Mouse (Mus musculus) adrenal gland, postnatal 4 days (tissue): Measurements from ENCODE around the gene Gpr135. TPM values are rescaled to one million over a fixed set of nuclear protein-coding genes. Genes with fewer than 3 reads are reported as not detected.
"Not testable (repeated sequence)": the region's sequence is repeated elsewhere in the genome, so short reads cannot be mapped to it uniquely, and the experiment has no call there.

Experiments
- DNase-seq, 2 experiments: peaks; one replicate each; pipeline ENCODE4 v3.0.0; 2021 to 2022; ENCODE audit warnings: low spot score in 2 of 2, mixed read lengths in 2 of 2
- total RNA-seq, 2 experiments: library from RNA; stranded (reverse); gene quantifications; 2 replicates each; pipeline ENCODE4 v1.2.3; 2021

The Gpr135 gene
- total RNA-seq, 2 experiments from 2014 or later: 3.2 to 3.3 TPM

DNA sequence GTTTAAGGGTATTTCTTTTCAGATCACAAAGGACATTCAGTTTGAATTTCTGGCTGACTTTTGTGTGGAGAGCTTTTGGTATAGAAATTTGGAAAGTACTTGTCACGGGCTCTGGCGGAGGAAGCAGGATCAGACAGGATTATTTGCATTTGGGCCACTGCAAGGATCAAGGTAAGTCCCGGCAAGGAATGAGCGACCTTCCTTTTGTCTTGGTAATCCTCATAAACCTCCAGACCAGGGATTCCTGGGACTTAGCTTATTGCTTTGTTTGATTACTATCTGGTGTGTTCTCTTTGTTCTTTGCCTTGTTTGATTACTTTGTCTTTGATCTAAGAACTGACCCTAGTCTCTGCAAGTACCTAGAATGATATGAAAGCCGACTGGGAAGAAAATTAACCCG is 17.1 kb downstream of the Gpr135 start:
- no peak for DNase-seq

DNA sequence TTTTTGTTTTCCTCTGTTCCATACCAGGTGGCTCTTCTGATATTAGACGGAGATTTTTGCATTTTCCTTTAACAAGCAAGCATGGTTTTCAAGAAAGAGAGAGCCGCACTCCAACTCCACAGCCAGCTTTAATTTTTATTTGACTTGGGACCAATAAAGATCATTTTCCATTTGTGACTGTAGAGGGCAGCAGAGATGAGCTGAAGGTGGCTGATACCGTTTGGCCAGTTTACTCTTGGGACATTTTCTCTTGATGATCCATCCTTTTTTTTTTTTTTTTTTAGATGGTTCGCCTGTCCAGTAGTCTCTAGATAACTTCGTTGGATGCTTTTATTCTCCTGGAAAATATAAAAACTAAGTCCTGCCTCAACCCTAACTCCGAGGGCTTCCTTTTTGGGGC is 17.6 kb downstream of the Gpr135 start:
- no peak for DNase-seq

DNA sequence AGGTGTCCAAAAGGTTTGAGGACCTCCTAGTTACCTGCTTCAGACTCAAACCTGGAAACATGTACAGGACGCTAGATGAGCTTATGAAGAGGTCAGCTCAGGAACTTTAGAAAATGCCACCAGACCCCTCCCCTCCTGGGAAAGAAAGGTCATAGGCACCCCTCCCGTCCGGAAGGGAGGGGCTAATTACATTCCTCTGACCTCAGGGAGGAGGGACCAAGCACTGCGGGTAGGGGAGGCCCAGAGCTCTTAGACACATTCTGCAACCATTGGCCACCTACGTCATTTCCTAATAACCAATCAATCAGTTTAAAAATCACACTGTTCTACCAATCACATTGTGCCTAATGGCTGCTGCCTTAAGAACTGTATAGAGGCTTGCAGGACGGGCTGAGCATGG is 18.4 kb downstream of the Gpr135 start:
- no peak for DNase-seq

DNA sequence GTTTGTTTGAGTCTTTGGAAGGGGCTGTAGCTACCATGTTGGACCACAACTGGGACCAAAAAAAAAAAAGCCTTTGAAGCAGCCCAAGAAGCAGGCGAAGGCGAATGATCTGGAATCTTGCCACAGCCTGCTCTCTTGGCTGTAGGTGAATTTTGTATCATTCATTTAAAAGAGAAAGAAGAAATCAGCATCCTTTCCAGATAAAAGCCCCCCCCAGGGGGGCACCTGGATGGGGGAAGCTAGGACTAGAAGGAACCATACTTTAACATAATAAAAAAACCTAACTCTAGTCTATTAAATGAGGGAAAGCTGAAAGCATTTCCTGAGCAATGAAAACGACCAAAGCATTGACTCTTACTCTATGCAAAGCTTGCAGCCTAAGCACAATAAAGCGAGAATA is 20.1 kb downstream of the Gpr135 start:
- no peak for DNase-seq

DNA sequence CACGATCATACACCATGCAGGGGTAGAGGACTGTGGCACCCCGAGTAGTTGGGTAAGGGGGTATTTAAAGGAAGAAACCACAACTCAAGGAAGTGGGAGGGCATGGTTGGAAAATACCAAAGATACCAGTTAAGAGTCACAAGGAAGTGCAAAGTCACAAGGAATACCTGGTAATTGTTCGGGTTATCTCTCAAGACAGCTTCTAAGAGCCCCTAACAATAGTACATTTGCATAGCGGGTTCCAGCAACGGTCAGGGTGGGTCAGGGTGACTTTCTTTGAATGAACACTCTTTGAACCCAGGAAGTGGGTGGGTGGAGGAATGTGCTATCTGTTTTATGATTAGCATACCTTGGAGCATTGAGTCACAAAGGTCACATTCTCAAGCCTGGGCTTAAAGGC is 20.8 kb downstream of the Gpr135 start:
- not testable (repeated sequence) for DNase-seq

DNA sequence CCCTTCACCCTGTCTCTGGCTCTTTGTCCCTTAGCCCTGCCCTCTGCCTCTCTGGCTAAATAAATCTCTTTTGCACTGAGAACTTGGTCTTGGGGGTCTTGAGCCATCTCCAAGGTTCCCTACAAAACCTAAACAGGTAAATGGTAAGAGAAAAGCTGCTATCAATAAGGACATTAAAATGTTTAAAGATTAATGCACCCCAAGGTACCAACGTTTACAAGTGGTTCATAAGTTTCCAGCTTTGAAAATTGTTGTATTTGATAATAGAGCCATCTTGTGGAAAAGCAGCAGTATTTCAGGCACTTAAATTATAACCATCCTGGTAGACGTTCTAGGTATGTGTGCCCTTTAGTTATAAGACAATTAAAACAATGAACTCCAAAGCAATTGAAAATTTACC is 23.4 kb downstream of the Gpr135 start:
- no peak for DNase-seq

DNA sequence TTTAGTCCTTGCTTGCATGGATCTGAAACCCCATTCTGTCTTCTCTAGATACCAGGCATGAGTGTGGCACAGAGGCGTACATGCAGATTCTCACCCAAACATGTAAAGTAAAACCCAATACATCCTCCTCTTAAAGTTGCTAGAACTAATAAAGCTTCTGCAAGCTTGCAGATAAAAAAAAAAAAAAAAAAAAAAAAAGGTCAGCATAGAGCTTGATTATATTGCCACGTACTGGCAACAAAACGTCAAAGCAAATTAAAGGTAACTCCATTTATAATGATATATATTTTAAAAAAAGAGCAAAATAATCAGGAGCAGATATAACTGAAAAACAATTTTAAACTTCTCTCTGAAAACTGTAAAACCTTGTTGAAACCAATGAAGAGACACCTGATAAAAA is 29.7 kb downstream of the Gpr135 start:
- DNase-seq: no peak

DNA sequence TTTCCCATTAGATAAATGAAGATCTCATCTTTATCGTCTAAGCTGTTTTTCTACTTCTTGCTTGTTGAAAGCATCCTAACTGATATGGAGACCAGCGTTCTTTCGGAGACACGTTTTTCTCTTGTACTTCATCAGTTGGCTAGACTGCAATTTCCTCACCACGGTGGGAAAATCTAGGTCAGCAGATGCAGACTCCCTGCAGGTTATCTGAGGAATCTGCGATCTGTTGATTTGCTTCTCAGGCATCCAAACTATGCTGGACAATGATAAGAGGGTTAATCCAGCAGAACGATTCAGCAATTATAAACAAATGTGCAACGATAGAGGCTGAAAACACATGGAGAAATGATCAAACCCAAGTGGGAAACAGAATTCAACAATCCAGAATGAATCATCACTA is 31.4 kb downstream of the Gpr135 start:
- DNase-seq: no peak

DNA sequence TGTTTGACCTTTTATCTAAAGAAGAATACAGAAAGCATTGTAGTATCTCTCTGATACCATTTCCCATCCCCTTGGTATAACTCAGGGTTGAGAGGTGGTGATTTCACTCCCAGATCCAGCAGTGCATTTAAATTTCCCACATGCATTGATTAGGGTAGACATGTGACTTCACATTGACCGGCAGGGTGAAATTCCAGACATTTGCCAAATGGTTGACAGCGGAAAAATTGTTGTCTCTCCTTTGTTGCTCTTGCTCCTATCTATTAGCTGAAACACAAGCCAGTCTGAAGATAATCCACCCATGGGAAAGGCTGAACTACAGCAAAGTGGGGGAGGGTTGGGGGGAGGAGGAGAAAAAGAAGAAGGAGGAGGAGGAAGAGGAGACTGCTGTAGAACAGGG is 32.1 kb downstream of the Gpr135 start:
- DNase-seq: no peak

DNA sequence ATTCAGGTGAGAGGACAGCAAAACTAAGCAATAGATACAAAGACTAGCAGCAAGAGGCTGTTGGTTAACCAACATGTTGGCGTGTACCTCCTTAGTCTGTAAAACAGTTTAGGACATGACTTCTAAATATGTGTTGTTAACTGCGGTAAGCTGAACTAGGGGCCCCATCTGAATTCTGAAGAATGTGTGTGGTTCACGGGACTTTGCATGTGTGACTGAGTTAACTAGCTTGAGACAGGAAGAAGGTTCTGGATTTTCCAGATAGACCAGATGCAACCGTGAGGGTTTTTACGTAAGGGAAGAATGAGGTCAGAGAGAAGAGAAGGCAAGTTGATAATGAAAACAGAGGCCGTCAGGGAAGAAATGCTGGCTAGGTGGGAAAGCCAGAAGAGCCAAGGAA is 33.9 kb downstream of the Gpr135 start:
- no peak for DNase-seq

DNA sequence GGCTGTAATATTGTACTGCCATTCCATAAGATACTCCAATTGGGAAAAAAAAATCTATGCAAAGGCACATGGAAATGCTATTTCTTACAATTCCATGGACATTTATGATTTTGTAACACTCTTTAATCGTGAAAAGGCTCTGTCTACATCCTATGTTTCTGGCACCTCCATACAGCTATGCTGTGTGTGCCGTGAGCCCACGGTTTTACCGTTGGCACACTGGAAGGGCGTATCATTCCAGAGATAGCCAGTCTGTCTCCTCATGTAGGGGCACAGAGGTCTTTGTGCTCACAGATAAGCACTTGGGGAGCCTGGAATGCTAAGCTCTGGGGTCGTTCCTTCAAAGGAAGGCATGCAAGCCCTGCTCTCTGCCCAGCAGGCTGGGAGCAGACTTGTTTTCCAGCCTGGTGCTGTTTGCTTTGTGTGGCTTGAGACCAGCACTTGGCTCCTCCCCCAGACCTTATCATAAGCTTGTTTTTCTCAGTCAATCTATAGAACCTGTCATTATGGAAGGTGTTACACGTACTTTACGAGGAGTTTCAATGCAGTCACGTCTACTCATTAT is 34.7 kb downstream of the Gpr135 start:
- no peak for DNase-seq

DNA sequence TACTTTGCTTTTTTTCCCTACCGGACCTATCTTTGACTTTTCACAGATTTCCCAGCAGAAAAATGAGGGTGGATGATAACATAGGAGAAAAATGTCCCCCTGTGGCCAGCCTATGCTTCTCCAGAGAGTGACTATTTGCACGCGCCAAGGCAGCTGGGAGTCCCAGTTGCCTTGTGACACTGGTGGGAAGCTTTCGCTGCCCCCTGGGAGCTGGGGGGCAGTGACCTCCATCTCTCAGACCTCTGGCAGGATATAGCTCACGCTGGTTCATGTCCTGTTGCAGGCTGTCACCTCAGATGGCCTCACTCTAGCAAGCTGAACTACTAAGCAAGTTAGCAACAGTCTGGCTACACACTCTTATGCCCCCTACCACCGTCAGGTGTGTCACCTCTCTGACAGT is 39.1 kb downstream of the Gpr135 start:
- no peak for DNase-seq

DNA sequence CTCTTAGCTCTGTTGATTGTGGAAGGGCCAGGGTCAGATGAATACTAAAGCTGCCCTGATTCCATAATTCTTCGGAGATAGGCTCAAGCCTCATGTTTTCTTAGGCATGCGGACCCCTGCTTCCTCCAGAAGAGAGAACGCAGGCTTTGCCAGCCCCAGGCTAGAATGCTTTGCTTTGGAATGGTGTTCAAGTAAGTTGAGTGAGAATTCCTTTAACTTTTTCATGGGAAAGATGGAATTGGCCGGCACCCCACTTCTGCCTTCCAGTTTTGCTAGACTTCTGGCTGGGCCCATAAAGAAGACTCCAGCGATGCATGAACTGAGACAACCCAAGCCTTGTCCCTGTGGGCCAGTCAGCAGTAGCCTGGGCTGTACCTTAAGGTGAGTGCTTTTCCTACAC is 39.8 kb downstream of the Gpr135 start:
- DNase-seq: no peak

DNA sequence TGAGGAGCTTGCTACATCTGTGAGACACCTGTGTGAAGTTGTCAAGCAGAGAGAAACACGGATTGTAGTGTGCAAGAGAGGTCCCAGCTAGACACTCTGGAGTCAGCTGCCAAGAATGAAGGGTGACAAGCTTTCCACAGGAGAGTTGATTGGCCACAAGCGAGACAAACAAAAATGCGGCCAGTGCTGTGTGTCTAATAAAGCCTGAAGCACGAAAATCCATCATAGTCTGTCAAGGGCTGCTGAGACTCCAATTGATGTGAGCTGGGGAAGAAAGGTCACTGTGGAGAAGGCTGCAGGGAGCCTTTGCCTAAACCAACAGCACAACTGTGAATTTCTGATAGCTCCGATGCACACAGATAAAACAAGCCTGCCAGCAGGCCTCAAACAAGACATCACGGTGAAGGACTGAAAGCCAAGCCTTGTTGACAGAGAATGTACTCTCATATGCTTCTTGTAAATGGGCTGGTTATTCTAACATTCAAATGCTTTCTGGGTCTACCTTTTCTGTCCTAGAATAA is 45.6 kb downstream of the Gpr135 start:
- no peak for DNase-seq

DNA sequence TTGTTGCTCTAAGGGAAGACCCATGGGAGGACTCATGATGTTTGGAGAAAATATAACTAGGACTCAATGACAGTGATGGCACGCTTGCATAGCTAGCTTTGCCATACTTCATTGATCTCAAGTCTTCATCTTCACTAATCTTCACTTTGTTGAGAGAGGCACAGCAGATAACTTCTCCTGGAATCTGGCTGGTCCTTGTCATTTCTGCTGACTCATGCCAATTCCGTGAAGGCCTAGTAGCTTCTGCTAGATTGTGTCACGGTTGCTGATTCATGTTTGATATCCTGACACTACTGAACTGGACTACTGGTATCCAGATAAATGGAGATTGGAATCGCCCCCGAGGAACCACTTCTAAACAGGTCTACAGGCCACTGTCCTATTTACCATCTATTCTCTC is 47.4 kb downstream of the Gpr135 start:
- DNase-seq: no peak

DNA sequence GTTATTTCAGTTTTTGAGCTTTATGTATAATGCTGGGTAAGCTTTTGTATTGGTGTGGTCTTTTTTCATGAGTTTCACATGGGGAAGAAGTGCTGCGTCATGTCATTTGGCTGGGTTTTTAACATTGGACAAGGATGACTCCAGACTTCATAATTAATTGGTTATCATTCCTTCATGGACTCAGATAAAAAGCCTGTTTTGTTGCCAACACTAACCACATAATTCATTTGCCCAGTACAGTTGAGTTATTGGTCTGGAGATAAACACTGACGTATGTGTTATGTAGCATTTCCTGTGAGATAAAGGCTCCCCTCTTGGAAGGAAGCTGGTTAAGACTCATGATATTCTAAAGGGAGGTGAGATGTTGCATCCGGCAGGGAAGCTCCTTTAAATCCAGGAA is 48.1 kb downstream of the Gpr135 start:
- DNase-seq: no peak

DNA sequence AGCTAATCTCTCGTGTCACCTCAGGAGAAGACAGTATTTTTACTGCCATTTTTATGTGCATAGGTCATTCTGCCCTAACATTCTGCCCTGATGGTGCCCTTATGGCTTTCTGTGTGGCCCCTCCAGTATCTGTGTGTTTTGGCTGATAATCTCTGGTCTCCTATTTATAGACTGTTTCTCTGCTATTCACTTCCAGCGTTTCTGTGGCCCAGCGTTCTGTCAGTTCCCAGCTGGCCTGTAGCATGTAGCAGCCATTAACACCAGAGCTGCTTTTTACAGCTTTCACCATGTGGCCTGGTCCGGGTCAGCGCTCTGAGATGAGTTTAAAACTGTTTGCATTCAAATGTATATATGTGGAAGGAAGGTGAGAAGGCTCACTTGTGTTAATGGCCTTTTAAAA is 49.4 kb downstream of the Gpr135 start:
- DNase-seq: no peak

DNA sequence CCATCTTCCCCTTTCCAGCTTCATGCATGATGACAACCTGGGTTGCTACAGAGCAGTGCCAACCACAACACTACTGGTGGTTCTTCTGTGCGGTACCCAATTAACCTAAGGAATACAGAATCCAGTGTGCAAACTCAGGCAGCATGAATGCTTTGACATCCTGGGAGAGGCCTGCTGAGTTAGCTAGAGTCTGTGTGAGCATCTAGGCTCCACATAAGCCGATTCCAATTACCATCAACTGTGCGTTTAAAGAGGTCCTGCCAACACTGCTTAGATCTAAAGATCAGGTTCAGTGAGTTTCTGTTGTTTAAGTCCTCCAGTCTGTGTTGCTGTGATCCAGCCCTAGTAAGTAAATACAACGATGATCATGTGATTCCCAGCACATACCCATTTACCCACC is 50.6 kb downstream of the Gpr135 start:
- DNase-seq: no peak

Other genes with a start within 250 kb of the Gpr135 start
- gene Daam1, start 240.0 kb downstream of the Gpr135 start, total RNA-seq: 10 to 100 TPM; 30.5 to 31.4 TPM
- gene L3hypdh, start 14.3 kb upstream of the Gpr135 start, total RNA-seq: 10 to 100 TPM; 25.4 to 26.5 TPM
- 10 to 100 TPM; 50.8 to 51.3 TPM for gene Jkamp, start 14.5 kb upstream of the Gpr135 start, total RNA-seq
- not detected for gene Ccdc175, start 113.9 kb upstream of the Gpr135 start, total RNA-seq